Mouse (Mus musculus) liver, postnatal 0 days (tissue): ENCODE results near the gene Olfr1034. TPM values are rescaled to one million over a fixed set of nuclear protein-coding genes. Genes with fewer than 3 reads are reported as not detected.

Experiments
- ATAC-seq: fragments of 200-750 bp; cut with Nextera tagmentation; 2 replicates; pipeline ENCODE4 v1.8.0; 2017; ENCODE audit warnings: mild to moderate bottlenecking, moderate library complexity
- DNase-seq: peaks from one replicate; pipeline ENCODE4 v3.0.0-alpha.2; 2016
- H3K27ac ChIP-seq: fragments of 300-500 bp; sonication (generic); 2 replicates; pipeline ENCODE4 v1.5.1; 2014; ENCODE audit warnings: antibody characterized with exemption, moderate library complexity, mild to moderate bottlenecking, low read depth
- H3K27me3 ChIP-seq: fragments of 300-500 bp; sonication (generic); 2 replicates; pipeline ENCODE4 v1.6.1; 2014; ENCODE audit warnings: low read length, control low read depth, mixed read lengths; ENCODE audit not compliant: insufficient read depth
- H3K36me3 ChIP-seq: fragments of 300-500 bp; sonication (generic); replicated peaks from 2 replicates; pipeline ENCODE4 v1.6.1; 2014; ENCODE audit warnings: mild to moderate bottlenecking, control low read depth, low read length, moderate library complexity, mixed read lengths; ENCODE audit not compliant: insufficient read depth
- H3K4me1 ChIP-seq: fragments of 300-500 bp; sonication (generic); 2 replicates; pipeline ENCODE4 v1.6.1; 2014; ENCODE audit warnings: antibody characterized with exemption, mild to moderate bottlenecking, control low read depth; ENCODE audit not compliant: insufficient read depth
- H3K4me2 ChIP-seq: fragments of 300-500 bp; sonication (generic); 2 replicates; pipeline ENCODE4 v1.6.1; 2014; ENCODE audit warnings: low read depth, mild to moderate bottlenecking, low read length, moderate library complexity, mixed read lengths
- H3K4me3 ChIP-seq: fragments of 300-500 bp; sonication (generic); 2 replicates; pipeline ENCODE4 v1.5.1; 2014; ENCODE audit warnings: low read depth, low read length
- H3K9ac ChIP-seq: fragments of 300-500 bp; sonication (generic); replicated peaks from 2 replicates; pipeline ENCODE4 v1.6.1; 2014; ENCODE audit warnings: mild to moderate bottlenecking, moderate library complexity
- H3K9me3 ChIP-seq: fragments of 300-500 bp; sonication (generic); 2 replicates; pipeline ENCODE4 v1.6.1; 2016; ENCODE audit warnings: mild to moderate bottlenecking, control low read depth, low read length, mixed read lengths
- CTCF ChIP-seq: sonication (generic); IDR thresholded peaks from 2 replicates; pipeline ENCODE4 v1.5.1; 2016; ENCODE audit warnings: antibody characterized with exemption, low read depth
- EP300 ChIP-seq: IDR thresholded peaks from 2 replicates; pipeline ENCODE4 v1.6.1; 2016; ENCODE audit warnings: antibody characterized with exemption, low read depth, mild to moderate bottlenecking
- WGBS: fragments of 180-500 bp; shearing (Covaris S2); extraction: QIAGEN DNeasy Blood & Tissue Kit; methylation state at CpG from one replicate; pipeline ENCODE4 v1.1.7; 2014; ENCODE audit not compliant: insufficient replicate concordance; 5-methylcytosine and 5-hydroxymethylcytosine counted together
- polyA plus RNA-seq: library from polyadenylated mRNA; unstranded; fragments of >200 nt; fragmentation: Nextera tagmentation; extraction: Ambion mirVana; gene quantifications from 2 replicates; pipeline ENCODE4 v1.2.1, GENCODE M21; 2015

The Olfr1034 gene
- polyA plus RNA-seq, 1 experiment from 2014 or later: 0.22 TPM

DNA sequence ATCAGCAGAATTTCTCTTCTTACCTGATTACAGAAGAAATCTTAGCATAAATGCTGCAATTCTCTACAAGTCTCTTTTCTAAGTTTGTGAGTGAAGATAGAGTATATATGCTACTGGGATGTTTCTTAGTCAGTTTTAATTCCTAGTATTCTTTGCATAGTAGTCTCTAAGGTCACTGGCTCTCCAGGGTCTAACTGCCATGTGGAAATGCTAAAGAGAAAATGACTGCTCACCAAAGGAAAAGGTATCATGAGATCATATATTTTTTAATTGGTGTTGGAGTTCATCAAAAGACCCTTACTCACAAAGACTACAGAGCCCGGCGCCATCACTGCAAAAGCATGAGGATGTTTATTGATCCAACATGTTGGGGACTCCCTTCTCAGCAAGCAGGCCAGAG is 41.6 kb downstream of the Olfr1034 start, which contains the start of gene Olfr1037:
Gene Olfr1037, minus strand, starts transcription at position 101 of the 400 bp plus-strand sequence.
- no peak within 1 kb of the TSS for H3K27ac ChIP-seq

More for the DNA sequence above, 41.6 kb downstream of the Olfr1034 start, which contains the start of gene Olfr1037:
- ATAC-seq: no peak
- Histone ChIP-seq H3K4me2 (no peak within 1 kb of the TSS), H3K9me3 (no peaks in the 10 kb centered on the region), H3K4me3 (no peak within 1 kb of the TSS), H3K36me3 (no peaks in the 10 kb centered on the region), H3K27me3 (no peaks in the 10 kb centered on the region), H3K9ac (no peak within 1 kb of the TSS), H3K4me1 (no peaks in the 10 kb centered on the region)
- no peak for TF ChIP-seq EP300
- TF ChIP-seq CTCF: no peak
- WGBS: 85% methylated on average over 2 of the region's 2 CpGs
- no peak for DNase-seq

Other genes with a start within 250 kb of the Olfr1034 start
- gene Olfr1016, start 243.3 kb upstream of the Olfr1034 start, polyA plus RNA-seq: not detected in 2 replicates
- gene Olfr1018, start 227.4 kb upstream of the Olfr1034 start, polyA plus RNA-seq: not detected in 2 replicates
- not detected in 2 replicates for gene Olfr1019, start 200.4 kb upstream of the Olfr1034 start, polyA plus RNA-seq
- not detected in 2 replicates for gene Olfr1020, start 198.8 kb upstream of the Olfr1034 start, polyA plus RNA-seq
- not detected in 2 replicates for gene Olfr1022, start 177.3 kb upstream of the Olfr1034 start, polyA plus RNA-seq
- not detected in 2 replicates for gene Olfr1023, start 160.2 kb upstream of the Olfr1034 start, polyA plus RNA-seq
- gene Olfr1024, start 140.8 kb upstream of the Olfr1034 start, polyA plus RNA-seq: not detected in 2 replicates
- gene Olfr1025-ps1, start 130.7 kb upstream of the Olfr1034 start, polyA plus RNA-seq: not detected in 2 replicates
- gene Olfr1026, start 124.3 kb upstream of the Olfr1034 start, polyA plus RNA-seq: not detected in 2 replicates
- not detected in 2 replicates for gene Olfr1028, start 95.4 kb upstream of the Olfr1034 start, polyA plus RNA-seq
- not detected in 2 replicates for gene Olfr1029, start 72.0 kb upstream of the Olfr1034 start, polyA plus RNA-seq
- gene Olfr1030, start 66.6 kb upstream of the Olfr1034 start, polyA plus RNA-seq: not detected in 2 replicates
- not detected in 2 replicates for gene Olfr1031, start 55.6 kb upstream of the Olfr1034 start, polyA plus RNA-seq
- gene Olfr1032, start 40.3 kb upstream of the Olfr1034 start, polyA plus RNA-seq: not detected in 2 replicates
- gene Olfr1033, start 25.2 kb upstream of the Olfr1034 start, polyA plus RNA-seq: 4.6 and 5.4 TPM in 2 replicates
- not detected in 2 replicates for gene Olfr1036, start 28.1 kb downstream of the Olfr1034 start, polyA plus RNA-seq
- not detected in 2 replicates for gene Olfr1037, start 41.5 kb downstream of the Olfr1034 start, polyA plus RNA-seq
- gene Olfr1039, start 90.1 kb downstream of the Olfr1034 start, polyA plus RNA-seq: not detected in 2 replicates
- gene Olfr1040, start 100.9 kb downstream of the Olfr1034 start, polyA plus RNA-seq: not detected in 2 replicates
- not detected in 2 replicates for gene Olfr1042, start 116.0 kb downstream of the Olfr1034 start, polyA plus RNA-seq
- not detected in 2 replicates for gene Olfr1043, start 121.7 kb downstream of the Olfr1034 start, polyA plus RNA-seq
- gene Olfr1044, start 132.0 kb downstream of the Olfr1034 start, polyA plus RNA-seq: not detected in 2 replicates
- gene Olfr52, start 139.8 kb downstream of the Olfr1034 start, polyA plus RNA-seq: not detected in 2 replicates
- gene Olfr1045, start 157.1 kb downstream of the Olfr1034 start, polyA plus RNA-seq: not detected in 2 replicates
- not detected in 2 replicates for gene Olfr1046, start 173.5 kb downstream of the Olfr1034 start, polyA plus RNA-seq
- not detected in 2 replicates for gene Olfr1047, start 185.5 kb downstream of the Olfr1034 start, polyA plus RNA-seq
- not detected in 2 replicates for gene Olfr1048, start 194.4 kb downstream of the Olfr1034 start, polyA plus RNA-seq
- gene Olfr1049, start 212.5 kb downstream of the Olfr1034 start, polyA plus RNA-seq: not detected in 2 replicates
- gene Olfr1051, start 233.2 kb downstream of the Olfr1034 start, polyA plus RNA-seq: not detected in 2 replicates
- not detected in 2 replicates for gene Olfr1052, start 246.6 kb downstream of the Olfr1034 start, polyA plus RNA-seq